Mouse (Mus musculus): ENCODE data around the gene Xrcc4. TPM values are rescaled to one million over a fixed set of nuclear protein-coding genes. Genes with fewer than 3 reads are reported as not detected.
A peak's percentile ranks its signal among the peaks of the same experiment; 100 is the strongest.

Gene Xrcc4
- polyA plus RNA-seq, 1 experiment from 2014 or later: 5.8 TPM

DNA sequence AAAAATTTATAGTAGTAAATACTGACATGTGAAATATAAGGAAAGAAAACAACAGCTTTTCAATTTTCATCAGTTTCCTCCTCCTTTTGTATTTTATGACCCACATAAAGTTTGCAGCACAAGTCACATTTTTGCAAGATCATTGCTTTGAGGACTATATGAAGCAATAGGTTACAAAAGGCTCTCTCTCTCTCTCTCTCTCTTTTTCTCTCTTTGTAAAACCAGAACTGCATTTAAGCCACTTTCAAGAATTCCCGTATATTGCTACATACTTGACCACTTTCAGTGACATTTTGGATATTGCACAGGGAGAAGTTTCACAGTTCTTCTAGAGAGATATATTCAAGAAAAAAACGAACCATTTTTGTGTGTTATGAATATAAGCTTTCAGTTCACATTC, 261.6 kb downstream of the Xrcc4 start:
- H3K27ac ChIP-seq (ENCODE audit: low read length): no peak overlapping the region
- no peak overlapping the region for H3K4me3 ChIP-seq (ENCODE audit: low read depth, low read length)
- H3K36me3 ChIP-seq (ENCODE audit: control insufficient read depth, insufficient read depth): no peaks in the 10 kb centered on the region
- H3K9me3 ChIP-seq (replicated peaks; ENCODE audit: control insufficient read depth, low read length): no peaks in the 10 kb centered on the region
- H3K4me1 ChIP-seq (ENCODE audit: control insufficient read depth, low read depth, low read length): no peaks in the 10 kb centered on the region
- H3K4me2 ChIP-seq (ENCODE audit: low read depth, low read length): no peak overlapping the region
- ATAC-seq (ENCODE audit: low read depth): no peak
- no peaks in the 10 kb centered on the region for H3K27me3 ChIP-seq (ENCODE audit: control insufficient read depth, insufficient read depth, low read depth, low read length)
- WGBS (ENCODE audit: insufficient replicate concordance): 44% methylated on average over 2 of the region's 2 CpGs
- no peak overlapping the region for H3K9ac ChIP-seq (ENCODE audit: low read depth, low read length)

GRCm38 (mm10) chr13:89814543-89814942, 274.9 kb downstream of the Xrcc4 start:
- no peak for ATAC-seq (ENCODE audit: low read depth)
- H3K36me3 ChIP-seq (ENCODE audit: control insufficient read depth, insufficient read depth): no peaks in the 10 kb centered on the region
- no peaks in the 10 kb centered on the region for H3K9me3 ChIP-seq (replicated peaks; ENCODE audit: control insufficient read depth, low read length)
- no peak overlapping the region for H3K4me2 ChIP-seq (ENCODE audit: low read depth, low read length)
- H3K4me1 ChIP-seq (ENCODE audit: control insufficient read depth, low read depth, low read length): no peaks in the 10 kb centered on the region
- no peak overlapping the region for H3K4me3 ChIP-seq (ENCODE audit: low read depth, low read length)
- WGBS (ENCODE audit: insufficient replicate concordance): 71% methylated on average over 2 of the region's 2 CpGs
- H3K27me3 ChIP-seq (ENCODE audit: control insufficient read depth, insufficient read depth, low read depth, low read length): no peaks in the 10 kb centered on the region
- no peak overlapping the region for H3K27ac ChIP-seq (ENCODE audit: low read length)
- H3K9ac ChIP-seq (ENCODE audit: low read depth, low read length): no peak overlapping the region

DNA sequence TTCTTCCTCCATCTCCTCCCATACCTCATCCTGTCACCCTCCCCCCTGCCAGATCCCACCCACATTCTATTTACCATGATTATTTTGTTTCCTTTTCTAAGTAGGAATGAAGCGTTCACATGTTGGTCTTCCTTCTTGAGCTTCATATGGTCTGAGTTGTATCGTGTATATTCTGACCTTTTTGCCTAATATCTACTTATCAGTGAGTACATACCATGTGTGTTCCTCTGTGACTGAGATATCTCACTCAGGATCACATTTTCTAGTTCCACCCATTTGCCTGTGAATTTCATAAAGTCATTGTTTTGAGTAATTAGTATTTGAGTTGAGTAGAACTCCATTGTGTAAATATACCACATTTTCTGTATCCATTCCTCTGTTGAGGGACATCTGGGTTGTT, 277.2 kb downstream of the Xrcc4 start:
- no peaks in the 10 kb centered on the region for H3K27me3 ChIP-seq (ENCODE audit: control insufficient read depth, insufficient read depth, low read depth, low read length)
- ATAC-seq (ENCODE audit: low read depth): peak; percentile 68
- no peak overlapping the region for H3K9ac ChIP-seq (ENCODE audit: low read depth, low read length)
- H3K4me1 ChIP-seq (ENCODE audit: control insufficient read depth, low read depth, low read length): no peaks in the 10 kb centered on the region
- peak overlapping the region; percentile 13; the same call in 1 of the 2 replicates for H3K4me2 ChIP-seq (ENCODE audit: low read depth, low read length)
- no peaks in the 10 kb centered on the region for H3K9me3 ChIP-seq (replicated peaks; ENCODE audit: control insufficient read depth, low read length)
- 41% methylated on average over 2 of the region's 2 CpGs for WGBS (ENCODE audit: insufficient replicate concordance)
- no peak overlapping the region for H3K27ac ChIP-seq (ENCODE audit: low read length)
- H3K36me3 ChIP-seq (ENCODE audit: control insufficient read depth, insufficient read depth): no peaks in the 10 kb centered on the region
- H3K4me3 ChIP-seq (ENCODE audit: low read depth, low read length): no peak overlapping the region

DNA sequence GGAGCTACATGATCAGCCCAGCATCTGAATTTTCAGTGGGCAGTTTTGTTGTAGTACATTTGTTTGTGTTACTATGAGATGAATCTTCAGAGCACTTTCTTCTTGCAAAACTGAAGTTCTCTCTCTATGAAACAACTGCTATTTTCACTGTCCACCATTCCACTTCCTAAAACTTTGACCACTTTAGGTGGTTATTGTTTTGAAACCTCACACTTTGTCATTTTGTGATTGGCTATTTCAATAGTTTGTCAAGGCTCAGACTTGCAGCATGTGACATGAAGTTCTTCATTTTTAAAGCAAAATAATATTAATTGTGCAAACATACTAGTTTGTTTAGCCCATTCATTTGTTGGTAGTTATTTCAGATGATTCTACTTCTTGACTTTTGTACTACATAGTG, 280.4 kb downstream of the Xrcc4 start:
- Histone ChIP-seq H3K9ac (ENCODE audit: low read depth, low read length) (no peak overlapping the region), H3K4me2 (ENCODE audit: low read depth, low read length) (no peak overlapping the region), H3K27ac (ENCODE audit: low read length) (no peak overlapping the region), H3K36me3 (ENCODE audit: control insufficient read depth, insufficient read depth) (no peaks in the 10 kb centered on the region), H3K27me3 (ENCODE audit: control insufficient read depth, insufficient read depth, low read depth, low read length) (no peaks in the 10 kb centered on the region), H3K4me1 (ENCODE audit: control insufficient read depth, low read depth, low read length) (no peaks in the 10 kb centered on the region), H3K9me3 (replicated peaks; ENCODE audit: control insufficient read depth, low read length) (no peaks in the 10 kb centered on the region), H3K4me3 (ENCODE audit: low read depth, low read length) (no peak overlapping the region)
- no peak for ATAC-seq (ENCODE audit: low read depth)

- no peak overlapping the region for H3K9ac ChIP-seq (ENCODE audit: low read depth, low read length)
- WGBS (ENCODE audit: insufficient replicate concordance): 61% methylated on average over 2 of the region's 2 CpGs
- no peaks in the 10 kb centered on the region for H3K27me3 ChIP-seq (ENCODE audit: control insufficient read depth, insufficient read depth, low read depth, low read length)
- no peaks in the 10 kb centered on the region for H3K9me3 ChIP-seq (replicated peaks; ENCODE audit: control insufficient read depth, low read length)
- no peak for ATAC-seq (ENCODE audit: low read depth)
- no peak overlapping the region for H3K4me3 ChIP-seq (ENCODE audit: low read depth, low read length)
- H3K36me3 ChIP-seq (ENCODE audit: control insufficient read depth, insufficient read depth): no peaks in the 10 kb centered on the region
- H3K4me2 ChIP-seq (ENCODE audit: low read depth, low read length): no peak overlapping the region
- no peaks in the 10 kb centered on the region for H3K4me1 ChIP-seq (ENCODE audit: control insufficient read depth, low read depth, low read length)
- H3K27ac ChIP-seq (ENCODE audit: low read length): no peak overlapping the region
Measured at GRCm38 (mm10) chr13:89801901-89802300, 287.5 kb downstream of the Xrcc4 start.

DNA sequence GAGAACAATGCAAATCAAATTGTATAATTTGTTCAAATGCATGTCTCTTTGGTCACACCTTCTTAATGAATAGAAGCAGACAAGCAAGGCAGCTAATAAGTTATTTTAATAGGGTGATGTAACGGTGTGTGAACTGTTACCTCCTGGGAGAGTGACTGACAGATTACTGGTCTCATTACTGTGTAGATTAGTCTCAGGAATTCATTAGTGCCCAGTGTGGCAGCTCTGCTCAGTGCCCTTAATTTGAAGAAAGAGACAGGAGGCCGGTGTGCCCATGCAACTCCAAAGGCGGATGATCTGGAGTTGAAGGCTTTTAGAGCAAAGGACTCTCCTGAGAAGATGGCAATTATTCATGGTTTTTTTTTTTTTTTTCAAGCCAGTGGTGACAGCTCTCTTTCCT, 291.7 kb downstream of the Xrcc4 start:
- H3K36me3 ChIP-seq (ENCODE audit: control insufficient read depth, insufficient read depth): no peaks in the 10 kb centered on the region
- no peak overlapping the region for H3K4me3 ChIP-seq (ENCODE audit: low read depth, low read length)
- H3K4me2 ChIP-seq (ENCODE audit: low read depth, low read length): no peak overlapping the region
- H3K27ac ChIP-seq (ENCODE audit: low read length): no peak overlapping the region
- 64% methylated on average over 3 of the region's 3 CpGs for WGBS (ENCODE audit: insufficient replicate concordance)
- no peaks in the 10 kb centered on the region for H3K9me3 ChIP-seq (replicated peaks; ENCODE audit: control insufficient read depth, low read length)
- no peaks in the 10 kb centered on the region for H3K27me3 ChIP-seq (ENCODE audit: control insufficient read depth, insufficient read depth, low read depth, low read length)
- no peak for ATAC-seq (ENCODE audit: low read depth)
- no peaks in the 10 kb centered on the region for H3K4me1 ChIP-seq (ENCODE audit: control insufficient read depth, low read depth, low read length)
- H3K9ac ChIP-seq (ENCODE audit: low read depth, low read length): no peak overlapping the region

DNA sequence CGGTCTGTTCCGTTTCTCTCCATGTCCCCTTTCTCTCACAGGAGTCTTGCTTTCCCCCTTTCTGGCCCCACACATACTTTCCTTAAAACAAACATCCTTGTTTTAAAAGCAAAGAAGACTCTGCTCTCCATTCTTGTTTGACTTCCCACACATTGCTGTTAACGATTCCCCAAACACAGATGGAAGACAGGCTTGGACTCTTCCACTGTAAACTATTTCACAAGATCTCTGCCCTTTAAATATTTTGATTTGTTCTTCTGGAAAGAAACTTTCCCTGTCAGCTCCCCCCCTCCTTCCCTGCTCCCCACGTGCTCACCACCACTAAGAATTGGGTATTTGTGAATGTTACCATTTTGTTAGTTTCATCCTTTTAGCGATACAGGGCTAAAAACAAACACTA, 297.9 kb downstream of the Xrcc4 start:
- Histone ChIP-seq H3K4me1 (ENCODE audit: control insufficient read depth, low read depth, low read length) (no peaks in the 10 kb centered on the region), H3K36me3 (ENCODE audit: control insufficient read depth, insufficient read depth) (no peaks in the 10 kb centered on the region), H3K9me3 (replicated peaks; ENCODE audit: control insufficient read depth, low read length) (no peaks in the 10 kb centered on the region), H3K27me3 (ENCODE audit: control insufficient read depth, insufficient read depth, low read depth, low read length) (no peaks in the 10 kb centered on the region), H3K4me2 (ENCODE audit: low read depth, low read length) (0 out of 2 replicates have a peak overlapping the region, but pooled peaks have one; percentile 4), H3K4me3 (ENCODE audit: low read depth, low read length) (no peak overlapping the region), H3K27ac (ENCODE audit: low read length) (no peak overlapping the region), H3K9ac (ENCODE audit: low read depth, low read length) (no peak overlapping the region)
- ATAC-seq (ENCODE audit: low read depth): peak; percentile 69
- WGBS (ENCODE audit: insufficient replicate concordance): 47% methylated on average over 5 of the region's 5 CpGs

DNA sequence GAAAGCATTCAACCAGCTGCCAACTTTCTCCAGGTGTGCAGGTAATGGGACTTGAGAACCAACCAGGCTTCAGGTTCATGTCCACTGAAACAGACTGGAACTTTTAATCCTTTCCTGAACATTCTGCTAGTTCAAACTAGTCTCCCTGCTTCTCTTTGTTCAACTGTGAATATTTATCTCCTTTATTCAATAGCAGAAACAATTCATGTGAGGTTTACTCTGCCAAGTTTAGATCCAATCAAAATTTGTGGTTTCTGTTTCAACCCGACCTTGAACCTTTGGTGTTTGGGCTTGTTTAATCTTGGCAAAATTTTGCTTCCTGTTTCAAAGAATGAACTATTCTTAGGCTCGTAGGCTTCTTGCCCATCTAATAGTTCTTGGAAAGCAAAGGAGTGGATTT, 306.5 kb downstream of the Xrcc4 start:
- Histone ChIP-seq H3K4me2 (ENCODE audit: low read depth, low read length) (no peak overlapping the region), H3K9ac (ENCODE audit: low read depth, low read length) (no peak overlapping the region), H3K9me3 (replicated peaks; ENCODE audit: control insufficient read depth, low read length) (no peaks in the 10 kb centered on the region), H3K36me3 (ENCODE audit: control insufficient read depth, insufficient read depth) (no peaks in the 10 kb centered on the region), H3K27me3 (ENCODE audit: control insufficient read depth, insufficient read depth, low read depth, low read length) (no peaks in the 10 kb centered on the region), H3K4me3 (ENCODE audit: low read depth, low read length) (no peak overlapping the region), H3K27ac (ENCODE audit: low read length) (no peak overlapping the region), H3K4me1 (ENCODE audit: control insufficient read depth, low read depth, low read length) (no peaks in the 10 kb centered on the region)
- no peak for ATAC-seq (ENCODE audit: low read depth)
- WGBS (ENCODE audit: insufficient replicate concordance): 11% methylated on average over 2 of the region's 2 CpGs

GRCm38 (mm10) chr13:89780276-89780675, 309.1 kb downstream of the Xrcc4 start:
- Histone ChIP-seq H3K36me3 (ENCODE audit: control insufficient read depth, insufficient read depth) (no peaks in the 10 kb centered on the region), H3K9ac (ENCODE audit: low read depth, low read length) (no peak overlapping the region), H3K27me3 (ENCODE audit: control insufficient read depth, insufficient read depth, low read depth, low read length) (no peaks in the 10 kb centered on the region), H3K4me1 (ENCODE audit: control insufficient read depth, low read depth, low read length) (no peaks in the 10 kb centered on the region), H3K9me3 (replicated peaks; ENCODE audit: control insufficient read depth, low read length) (no peaks in the 10 kb centered on the region), H3K4me3 (ENCODE audit: low read depth, low read length) (no peak overlapping the region), H3K27ac (ENCODE audit: low read length) (no peak overlapping the region), H3K4me2 (ENCODE audit: low read depth, low read length) (no peak overlapping the region)
- ATAC-seq (ENCODE audit: low read depth): no peak
- 45% methylated on average over 3 of the region's 3 CpGs for WGBS (ENCODE audit: insufficient replicate concordance)
